Mouse (Mus musculus): ENCODE measurements at regions not wholly inside any gene's neighbourhood (a gene's known extent, or its start where the extent isn't known, plus 50 kb on each side); places are given as distances from the start of the nearest gene placed in this dataset.

GRCm38 (mm10) chr1:137815401-137815888 lies 360.1 kb downstream of the Ptprc start:
- TF ChIP-seq CTCF (IDR thresholded peaks at IDR 0.05; ENCODE audit: insufficient read depth, low read length): no peak
- no peak for TF ChIP-seq POLR2A (IDR thresholded peaks at IDR 0.05; ENCODE audit: borderline replicate concordance, extremely low read depth, low read depth, low read length)

Data from lung, adult 2 months (tissue).